Mouse (Mus musculus) effector memory CD4-positive, alpha-beta T cell, adult 5 months (primary cell): ENCODE results near the gene Mixl1. TPM values are rescaled to one million over a fixed set of nuclear protein-coding genes. Genes with fewer than 3 reads are reported as not detected.

ENCODE experiments used
- polyA plus RNA-seq: library from polyadenylated mRNA; unstranded; fragments of 100-300 nt; shearing (Covaris generic); gene quantifications from one replicate; pipeline ENCODE4 v1.2.1, GENCODE M21; 2017

Mixl1 gene
- polyA plus RNA-seq = not detected

GRCm38 (mm10) chr1:180696626-180697352 lies at the start of gene Mixl1:
TSS of gene Mixl1 (minus strand) at chr1:180697034.

GRCm38 (mm10) chr1:180725704-180726179 lies 28.9 kb upstream of the Mixl1 start, which contains the start of gene Acbd3:
TSS of gene Acbd3 (plus strand) at chr1:180726043.

Other genes starting within 250 kb of the Mixl1 start
- gene Stum, start 213.5 kb downstream of the Mixl1 start, polyA plus RNA-seq = not detected
- 44.7 TPM for gene Parp1, start 128.1 kb downstream of the Mixl1 start, polyA plus RNA-seq
- gene Lin9, start 55.9 kb downstream of the Mixl1 start, polyA plus RNA-seq = 18.4 TPM
- gene Acbd3, start 29.0 kb upstream of the Mixl1 start, polyA plus RNA-seq = 53.9 TPM
- 1,073 TPM for gene H3f3a, start 116.9 kb upstream of the Mixl1 start, polyA plus RNA-seq
- gene Sde2, start 154.1 kb upstream of the Mixl1 start, polyA plus RNA-seq = 82.3 TPM
- not detected for gene Lefty2, start 196.1 kb upstream of the Mixl1 start, polyA plus RNA-seq
- 51.5 TPM for gene Pycr2, start 207.3 kb upstream of the Mixl1 start, polyA plus RNA-seq
- gene Lefty1, start 238.0 kb upstream of the Mixl1 start, polyA plus RNA-seq = 0.31 TPM
- 35.5 TPM for gene Tmem63a, start 245.3 kb upstream of the Mixl1 start, polyA plus RNA-seq